Mouse (Mus musculus) cerebellum, adult 11 months (tissue): ENCODE measurements around the gene Sept11.

Experiments used
- DNase-seq: peaks from one replicate; pipeline ENCODE4 v3.0.0; 2022

The Sept11 gene

DNA sequence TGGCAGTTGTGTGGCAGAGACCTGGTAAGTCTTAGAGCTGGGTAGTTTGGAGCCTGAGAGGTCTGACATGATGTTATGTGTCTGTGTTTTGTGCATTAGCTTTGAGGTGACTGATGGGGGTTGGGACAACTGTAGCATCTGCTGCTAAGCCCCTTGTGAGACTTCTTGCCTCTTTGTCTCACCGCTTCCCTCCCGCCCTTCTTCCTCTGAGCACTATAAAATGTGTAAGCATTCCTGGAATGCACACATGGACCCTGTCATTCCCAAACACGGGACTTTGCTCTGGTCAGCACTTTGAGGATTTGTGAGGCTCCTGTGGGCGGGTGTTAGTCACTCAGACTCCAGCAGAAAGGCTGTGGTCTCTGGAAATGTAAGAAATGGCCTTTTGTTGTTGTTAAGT lies 36.7 kb downstream of the Sept11 start:
- no peak for DNase-seq

DNA sequence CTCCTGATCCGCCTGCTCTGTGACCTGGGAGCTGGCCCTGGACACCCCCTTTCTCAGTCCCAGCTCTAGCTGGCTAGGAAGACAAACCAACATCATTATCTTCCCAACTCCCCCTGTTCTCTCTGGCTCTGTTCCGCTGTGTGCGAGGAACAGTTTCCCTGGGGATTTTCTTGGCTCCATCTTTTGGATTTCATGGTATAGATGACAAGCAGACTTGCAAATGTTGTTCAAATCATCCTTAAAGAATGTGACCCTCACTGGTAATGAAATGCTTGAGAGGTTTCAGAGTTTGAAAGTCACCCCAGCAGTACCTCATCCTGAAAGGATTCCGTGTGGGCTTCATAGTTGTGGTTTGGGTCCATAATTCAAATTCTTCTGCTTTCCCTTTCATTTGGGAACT lies 38.2 kb downstream of the Sept11 start:
- DNase-seq, result no peak

DNA sequence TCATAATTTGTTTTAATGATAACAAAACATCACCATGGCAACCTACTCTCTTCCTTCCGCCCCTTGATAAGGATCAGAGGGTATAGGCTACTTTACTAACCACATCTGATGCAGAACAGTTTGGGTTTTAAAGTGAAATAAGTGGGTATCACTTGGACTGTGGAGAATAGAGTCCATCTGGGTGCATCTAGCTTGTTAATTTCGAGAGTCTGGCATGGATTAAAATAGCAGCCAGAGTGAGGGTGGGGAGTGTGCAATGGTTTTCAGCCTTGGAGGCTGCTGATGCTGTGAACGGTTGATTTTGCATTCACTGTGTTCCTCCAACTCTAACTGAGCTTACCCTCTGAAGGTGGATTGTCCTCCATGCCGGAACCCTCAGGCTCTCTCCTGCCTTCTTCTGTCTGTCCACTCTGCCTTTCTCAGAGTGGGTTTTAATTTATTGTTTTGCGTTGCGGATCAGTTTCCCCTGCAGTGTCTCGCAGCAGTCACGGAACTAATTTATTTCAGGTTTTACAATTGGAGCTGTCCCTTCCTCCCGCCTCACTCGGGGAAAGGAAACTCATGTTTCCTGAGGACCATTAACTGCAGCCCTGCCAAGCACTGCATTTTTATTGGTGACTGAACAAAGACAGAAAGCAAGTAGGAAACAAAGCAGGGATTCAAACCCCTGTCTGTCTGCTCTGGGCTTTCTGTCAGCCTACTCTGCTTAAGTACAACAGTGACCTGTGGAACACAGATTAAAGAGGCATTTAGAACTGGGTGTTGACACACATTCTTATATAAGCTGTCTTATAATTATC lies 40.4 kb downstream of the Sept11 start:
- no peak for DNase-seq

DNA sequence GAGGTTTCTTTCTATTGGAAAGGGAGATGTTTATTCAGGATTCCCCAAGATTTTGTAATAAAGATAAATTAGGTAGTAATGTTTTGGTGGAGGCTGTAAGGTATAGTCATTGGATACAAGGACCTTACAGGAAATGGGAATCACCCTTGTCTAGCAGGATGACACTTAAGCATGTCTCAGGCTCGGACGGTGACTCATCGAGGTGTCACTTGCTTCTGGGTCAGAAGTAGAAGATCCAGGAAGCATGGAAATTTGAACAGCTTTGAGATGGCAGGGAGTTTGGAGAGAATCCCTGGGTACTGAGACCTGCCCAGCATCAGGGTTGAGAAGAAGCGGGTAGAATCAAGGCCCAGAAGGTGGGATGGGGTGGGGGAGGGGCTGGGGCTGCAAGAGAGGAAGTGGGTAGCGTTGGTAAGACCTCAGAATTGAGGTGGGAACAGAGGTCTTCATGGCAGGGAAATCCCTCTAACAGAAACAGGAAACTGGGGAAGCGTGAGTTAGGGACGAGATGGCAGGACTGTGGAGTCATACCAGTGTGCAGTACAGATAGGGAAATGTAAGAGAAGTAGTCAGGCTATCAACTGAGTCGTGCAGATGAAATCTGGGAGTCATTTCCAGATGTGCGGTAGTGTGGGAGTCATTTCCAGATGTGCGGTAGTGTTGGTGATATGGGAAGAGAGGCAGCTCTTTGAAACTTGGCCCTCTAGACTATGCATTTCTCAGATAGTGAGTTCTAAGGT lies 42.3 kb downstream of the Sept11 start:
- no peak for DNase-seq

- DNase-seq, result no peak
Observed at GRCm38 (mm10) chr5:93136956-93137586, 43.8 kb downstream of the Sept11 start.

DNA sequence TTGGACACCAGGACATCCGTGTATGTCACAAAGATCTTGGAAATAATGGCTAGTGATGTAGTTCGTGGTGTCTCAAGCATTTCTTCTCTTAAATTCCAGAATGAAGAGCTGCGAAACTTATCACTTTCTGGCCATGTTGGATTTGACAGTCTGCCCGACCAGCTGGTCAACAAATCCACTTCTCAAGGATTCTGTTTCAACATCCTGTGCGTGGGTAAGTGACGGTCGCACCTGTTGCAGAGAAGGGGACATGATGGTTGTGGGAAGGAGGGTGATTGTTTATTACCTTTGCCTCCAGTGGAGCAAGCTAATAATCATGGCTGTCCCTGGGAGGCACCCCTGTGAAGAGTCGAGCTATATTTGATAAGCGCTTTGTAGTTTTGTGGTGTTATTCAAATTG lies 46.1 kb downstream of the Sept11 start:
- no peak for DNase-seq

GRCm38 (mm10) chr5:93140747-93141146 lies 47.5 kb downstream of the Sept11 start:
- peak; percentile 30 for DNase-seq

- DNase-seq, result no peak
Observed at GRCm38 (mm10) chr5:93143360-93144091, 50.3 kb downstream of the Sept11 start.

DNA sequence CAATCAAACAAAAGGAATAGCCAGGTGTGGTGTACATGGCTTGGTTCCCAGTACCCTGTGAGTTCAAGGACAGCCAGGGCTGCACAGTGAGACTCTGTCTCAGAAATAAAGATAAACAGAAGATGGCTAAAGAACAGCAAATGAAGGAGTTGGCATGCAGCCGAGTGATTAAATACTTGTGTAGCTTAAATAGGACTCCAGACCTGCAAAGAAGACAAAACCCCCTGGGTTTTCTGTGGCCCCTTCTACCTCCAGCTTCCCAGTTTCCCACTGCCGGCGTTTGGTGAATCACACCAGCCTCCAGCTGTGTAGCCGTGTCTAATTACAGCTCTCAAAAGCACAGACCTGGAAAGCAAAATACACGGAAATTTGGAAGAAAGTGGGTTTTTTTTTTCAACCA lies 51.6 kb downstream of the Sept11 start:
- DNase-seq, result no peak

GRCm38 (mm10) chr5:93145504-93145903 lies 52.3 kb downstream of the Sept11 start:
- no peak for DNase-seq

- no peak for DNase-seq
Observed at GRCm38 (mm10) chr5:93149969-93150777, 56.9 kb downstream of the Sept11 start.

GRCm38 (mm10) chr5:93151985-93152384 lies 58.7 kb downstream of the Sept11 start:
- DNase-seq, result no peak

DNA sequence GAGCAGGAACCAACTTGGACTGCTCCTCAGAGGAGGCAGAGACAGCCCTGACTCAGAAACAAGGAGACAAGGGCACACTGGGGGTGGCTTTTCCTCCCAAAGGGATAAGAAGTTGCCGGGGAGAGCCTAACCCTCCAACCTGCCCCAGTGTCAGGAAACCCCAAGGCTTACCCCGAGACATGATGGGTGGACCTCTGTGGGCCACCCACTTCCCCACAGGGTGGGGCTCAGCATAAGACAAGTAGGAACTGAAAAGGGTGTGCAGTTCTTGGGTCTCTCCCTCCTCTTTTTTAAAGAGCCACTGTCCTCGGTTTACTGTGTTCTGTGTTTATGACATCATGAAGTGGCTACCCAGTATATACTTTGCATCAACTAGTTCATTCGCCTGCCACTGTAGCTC lies 59.2 kb downstream of the Sept11 start:
- no peak for DNase-seq

DNA sequence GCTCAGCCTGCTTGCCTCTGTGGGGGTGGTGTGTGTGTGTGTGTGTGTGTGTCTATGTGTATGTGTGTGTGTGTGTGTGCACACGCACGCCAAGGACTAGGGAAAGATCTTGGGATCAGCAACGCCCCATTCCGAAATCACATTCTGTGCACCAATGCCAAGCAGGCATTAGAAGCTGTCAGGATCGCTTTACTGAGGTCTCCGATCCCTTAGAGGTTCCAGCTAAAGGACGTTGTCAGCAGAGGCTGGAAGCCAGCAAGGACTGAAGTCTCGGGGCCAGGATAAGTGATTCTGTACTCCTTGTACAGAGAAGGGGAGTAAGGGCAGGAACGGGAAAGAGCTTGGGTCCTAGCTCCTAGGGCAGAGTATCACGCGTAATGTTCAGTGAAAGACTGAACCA lies 61.2 kb downstream of the Sept11 start:
- DNase-seq, result no peak

GRCm38 (mm10) chr5:93163541-93163940 lies 70.3 kb downstream of the Sept11 start:
- DNase-seq, result peak; percentile 50

- DNase-seq, result no peak
Observed at GRCm38 (mm10) chr5:93167919-93168516, 74.8 kb downstream of the Sept11 start.

GRCm38 (mm10) chr5:93168654-93169053 lies 75.4 kb downstream of the Sept11 start:
- no peak for DNase-seq

- DNase-seq, result no peak
Observed at GRCm38 (mm10) chr5:93171420-93171819, 78.2 kb downstream of the Sept11 start.

DNA sequence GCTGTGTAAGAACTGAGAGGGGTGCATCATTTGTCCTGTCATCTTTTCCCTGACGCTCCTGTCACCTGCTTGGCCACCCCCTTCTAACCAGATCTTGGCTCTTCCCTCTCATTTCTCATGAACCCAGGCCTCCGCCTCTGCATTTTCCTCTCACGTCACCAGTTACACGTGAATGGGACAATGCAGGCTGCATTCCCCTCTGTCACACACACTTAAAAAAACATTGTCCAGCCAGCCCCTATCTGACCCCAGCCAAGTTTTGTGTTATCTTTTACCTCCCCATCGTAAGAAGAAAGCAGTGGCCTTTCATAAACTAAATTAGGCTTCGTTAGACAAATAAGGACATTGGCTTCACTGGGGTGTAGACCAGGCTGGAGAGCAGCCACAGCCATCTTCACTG lies 79.3 kb downstream of the Sept11 start:
- DNase-seq, result no peak

DNA sequence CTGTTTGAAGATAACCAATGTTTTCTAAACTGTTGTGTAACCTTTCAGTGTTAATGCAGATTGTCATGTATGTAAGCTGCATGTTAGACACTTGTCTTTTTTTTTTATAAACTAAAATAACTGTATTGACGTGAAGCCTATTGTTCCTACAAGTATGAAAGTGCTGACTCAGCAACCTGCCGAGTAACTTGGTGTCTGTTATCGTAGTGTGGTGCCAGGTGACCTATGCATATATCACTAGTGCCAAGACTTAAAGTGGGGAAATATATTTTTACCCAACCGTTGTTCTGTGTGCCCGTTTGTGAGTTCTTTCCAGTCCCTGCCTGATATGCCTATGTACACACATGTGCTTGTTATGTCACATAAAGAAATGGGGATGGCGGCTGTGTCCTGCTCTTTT lies 81.4 kb downstream of the Sept11 start:
- no peak for DNase-seq

DNA sequence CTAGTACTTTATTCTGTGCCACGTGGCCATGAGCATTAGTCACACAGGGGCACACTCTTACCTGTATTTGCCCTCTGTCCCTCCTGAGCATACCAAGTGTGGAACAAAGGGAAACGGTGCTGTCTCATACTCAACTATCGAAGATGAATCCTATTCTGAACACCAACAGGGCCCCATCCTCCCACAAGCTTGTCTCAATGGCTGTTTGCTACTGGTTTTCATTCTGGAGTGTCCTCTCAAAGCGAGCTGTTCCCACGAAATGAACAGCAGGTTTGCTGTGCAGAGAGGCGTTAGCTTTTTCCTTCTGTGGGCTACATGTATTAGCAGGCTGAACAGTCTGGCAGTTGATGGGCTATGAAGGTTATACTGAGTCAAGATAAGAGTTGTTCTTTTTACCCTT lies 85.4 kb downstream of the Sept11 start:
- no peak for DNase-seq

- DNase-seq, result no peak
Observed at GRCm38 (mm10) chr5:93180252-93180651, 87.0 kb downstream of the Sept11 start.
